Mouse (Mus musculus) cerebellum, adult 2 months (tissue): Measurements from ENCODE around the gene Hsd17b11. TPM values are rescaled to one million over a fixed set of nuclear protein-coding genes. Genes with fewer than 3 reads are reported as not detected.

ENCODE experiments used
- DNase-seq, 2 experiments: peaks; one replicate each; pipeline ENCODE4 v3.0.0; 2021
- H3K27ac ChIP-seq: fragments of 200-500 bp; 2 replicates; pipeline ENCODE4 v1.5.1; 2012; ENCODE audit warnings: low read length, control low read depth, inconsistent platforms; ENCODE audit not compliant: insufficient read depth
- H3K27me3 ChIP-seq: fragments of 200-500 bp; 2 replicates; pipeline ENCODE4 v1.6.1; 2012; ENCODE audit warnings: inconsistent platforms, mild to moderate bottlenecking, low read length, moderate library complexity; ENCODE audit not compliant: control insufficient read depth, insufficient read depth
- H3K4me1 ChIP-seq: fragments of 200-500 bp; 2 replicates; pipeline ENCODE4 v1.6.1; 2011; ENCODE audit warnings: low read length; ENCODE audit not compliant: control insufficient read depth, insufficient read depth
- H3K4me3 ChIP-seq: fragments of 200-500 bp; replicated peaks from 2 replicates; pipeline ENCODE3; 2011; ENCODE audit warnings: mild to moderate bottlenecking, low read depth, low read length, control low read depth; ENCODE audit not compliant: insufficient read depth
- CTCF ChIP-seq: fragments of 200-500 bp; IDR thresholded peaks from 2 replicates; pipeline ENCODE4 v1.5.1; 2011; ENCODE audit warnings: low read depth, mild to moderate bottlenecking, control low read depth, low read length, moderate library complexity, borderline replicate concordance; ENCODE audit not compliant: insufficient read depth
- POLR2A ChIP-seq: fragments of 200-500 bp; IDR thresholded peaks from 2 replicates; pipeline ENCODE4 v1.6.1; 2011; ENCODE audit warnings: low read length, control low read depth, borderline replicate concordance; ENCODE audit not compliant: insufficient read depth
- WGBS: fragments of 180-500 bp; shearing (Covaris S2); methylation state at CpG from one replicate; pipeline ENCODE4 v1.1.7; 2018; 5-methylcytosine and 5-hydroxymethylcytosine counted together
- polyA plus RNA-seq: library from polyadenylated mRNA; depleted of rRNA; stranded (reverse); fragments of >200 nt; gene quantifications from 2 replicates; pipeline ENCODE4 v1.2.3, GENCODE M21; 2012

Hsd17b11 gene
- polyA plus RNA-seq, 1 experiment = 29.2 TPM

- Histone ChIP-seq H3K27ac (peak within 1 kb of the TSS; percentile 80), H3K4me3 (peak within 1 kb of the TSS; percentile 85), H3K4me1 (0 out of 2 replicates have a peak, but pooled peaks cover 2% of the 10 kb centered on the region), H3K27me3 (no peaks in the 10 kb centered on the region)
- 4% methylated on average over 90 of the region's 90 CpGs for WGBS
- TF ChIP-seq POLR2A (peak; percentile 65), CTCF (no peak)
- peak; percentile 97 to 98 for DNase-seq
These were observed 24.8 kb upstream of the Hsd17b11 start, which contains the start of gene Nudt9 for GRCm38 (mm10) chr5:104046256-104047199. Gene Nudt9, plus strand, starts transcription at chr5:104046306.

- H3K27ac ChIP-seq = no peak overlapping the region
- DNase-seq = no peak
- no peaks in the 10 kb centered on the region for H3K27me3 ChIP-seq
- H3K4me1 ChIP-seq = 0 out of 2 replicates have a peak, but pooled peaks cover 2% of the 10 kb centered on the region
- 70% methylated on average over 2 of the region's 2 CpGs for whole genome bisulfite sequencing
- TF ChIP-seq CTCF (no peak), POLR2A (no peak)
- H3K4me3 ChIP-seq = no peak overlapping the region
These were observed 22.0 kb upstream of the Hsd17b11 start for GRCm38 (mm10) chr5:104043704-104044103.

- Histone ChIP-seq H3K4me3 (no peak overlapping the region), H3K27ac (no peak overlapping the region), H3K27me3 (no peaks in the 10 kb centered on the region), H3K4me1 (no peaks in the 10 kb centered on the region)
- TF ChIP-seq CTCF = no peak
- no peak for TF ChIP-seq POLR2A
- no peak for DNase-seq
- WGBS = 45% methylated on average over 2 of the region's 2 CpGs
These were observed 21.2 kb upstream of the Hsd17b11 start for GRCm38 (mm10) chr5:104042906-104043305.

GRCm38 (mm10) chr5:104039154-104039932, 17.6 kb upstream of the Hsd17b11 start:
- TF ChIP-seq POLR2A = no peak
- TF ChIP-seq CTCF = peak; percentile 64; the same call in 1 of the 2 replicates
- Histone ChIP-seq H3K27me3 (no peaks in the 10 kb centered on the region), H3K4me3 (no peak overlapping the region), H3K4me1 (no peaks in the 10 kb centered on the region), H3K27ac (no peak overlapping the region)
- peak; percentile 26 to 36 for DNase-seq
- WGBS = 57% methylated on average over 6 of the region's 6 CpGs

- no peak overlapping the region for H3K27ac ChIP-seq
- no peaks in the 10 kb centered on the region for H3K27me3 ChIP-seq
- TF ChIP-seq POLR2A (no peak), CTCF (no peak)
- DNase-seq = no peak
- 94% methylated on average over 1 of the region's 1 CpGs for WGBS
- no peak overlapping the region for H3K4me3 ChIP-seq
- H3K4me1 ChIP-seq = no peaks in the 10 kb centered on the region
These were observed 15.0 kb upstream of the Hsd17b11 start for GRCm38 (mm10) chr5:104036686-104037085.

GRCm38 (mm10) chr5:104035824-104036223, 14.1 kb upstream of the Hsd17b11 start:
- H3K27ac ChIP-seq = no peak overlapping the region
- TF ChIP-seq CTCF (no peak), POLR2A (no peak)
- no peaks in the 10 kb centered on the region for H3K4me1 ChIP-seq
- WGBS = 47% methylated on average over 1 of the region's 1 CpGs
- no peak overlapping the region for H3K4me3 ChIP-seq
- DNase-seq = no peak
- no peaks in the 10 kb centered on the region for H3K27me3 ChIP-seq

GRCm38 (mm10) chr5:104035066-104035465, 13.3 kb upstream of the Hsd17b11 start:
- H3K4me1 ChIP-seq = no peaks in the 10 kb centered on the region
- TF ChIP-seq POLR2A = no peak
- no peak for TF ChIP-seq CTCF
- H3K27me3 ChIP-seq = no peaks in the 10 kb centered on the region
- no peak overlapping the region for H3K4me3 ChIP-seq
- no peak overlapping the region for H3K27ac ChIP-seq
- no peak for DNase-seq
